In genomic region chr9:106280808-106281544, GRCm38 (mm10) we compare ENCODE assay signal across 8 mouse cellular contexts. TPM values are rescaled to one million over a fixed set of nuclear protein-coding genes. Genes with fewer than 3 reads are reported as not detected.
DNase-seq lines count a peak whose midpoint lies in the region; ATAC-seq lines count a peak whose summit lies in the region.

Gene Poc1a, plus strand, starts transcription at chr9:106281061.

- no peaks in the 10 kb centered on the region for H3K27me3 ChIP-seq in lung, embryonic 16.5 days (ENCODE audit: control insufficient read depth, insufficient read depth, low read depth, low read length)

- H3K9me3 ChIP-seq in lung, embryonic 16.5 days (ENCODE audit: control insufficient read depth, low read length): no peaks in the 10 kb centered on the region

- under 1% methylated on average over 47 of the region's 47 CpGs for WGBS in lung, embryonic 16.5 days

- peak within 1 kb of the TSS; percentile 83 for H3K9ac ChIP-seq in lung, embryonic 16.5 days (ENCODE audit: low read length)

- H3K27ac ChIP-seq in lung, embryonic 16.5 days (ENCODE audit: low read length): peak within 1 kb of the TSS; percentile 82

- ATAC-seq in hematopoietic stem cell, adult 5-6 weeks (replicated peaks in 1 of 2; ENCODE audit: insufficient read depth in 1 of 2, low FRiP score in 2 of 2, low TSS enrichment in 1 of 2, low read depth in 1 of 2, poor library complexity in 2 of 2, severe bottlenecking in 2 of 2): peak; percentile 95 to 98
- ATAC-seq in lung, embryonic 16.5 days (ENCODE audit: low read depth): peak; percentile 98

- peak within 1 kb of the TSS; percentile 93 for H3K4me2 ChIP-seq in lung, embryonic 16.5 days (ENCODE audit: low read depth, low read length)

- peaks cover 12% of the 10 kb centered on the region for H3K4me1 ChIP-seq in lung, embryonic 16.5 days (replicated peaks; ENCODE audit: control insufficient read depth, insufficient read depth, low read length)

- peak; percentile 92 for DNase-seq in MEL-GATA-1-ER (ENCODE audit: extremely low read depth, low read depth)
- DNase-seq in cerebellum, adult 8-10 months: peak; percentile 93
- DNase-seq in forelimb bud, embryonic 11.5 days (ENCODE audit: low read depth, low spot score): peak; percentile 94
- DNase-seq in layer of hippocampus, adult 9-10 months (ENCODE audit: low spot score): peak; percentile 94
- peak; percentile 90 for DNase-seq in ovary, postnatal 10 days (ENCODE audit: low spot score)
- DNase-seq in thymus, postnatal 10 days (ENCODE audit: low spot score in 2 of 2): peak; percentile 89 to 93

- peak within 1 kb of the TSS; percentile 81 for H3K4me3 ChIP-seq in lung, embryonic 16.5 days (ENCODE audit: low read length)

- 0 out of 2 replicates have a peak, but pooled peaks cover 2% of the 10 kb centered on the region for H3K36me3 ChIP-seq in lung, embryonic 16.5 days (ENCODE audit: control insufficient read depth, insufficient read depth, low read length)

RNA-seq across cellular contexts. Expression of gene Poc1a, which starts in this region (rescaled TPM):
- 13.9 and 14.8 TPM in 2 replicates for total RNA-seq in hematopoietic stem cell, adult 5-6 weeks (2017)
- polyA plus RNA-seq in lung, embryonic 16.5 days (2015; fragmentation: Nextera tagmentation; extraction: Ambion mirVana): 32.3 and 32.4 TPM in 2 replicates

Comparison
In these comparisons a context has a peak if more than half of its experiments do, and no peak if none do; other contexts are left out.
1. Peak in every context shown above with its lines: DNase-seq, ATAC-seq, H3K4me3 ChIP-seq and H3K27ac ChIP-seq.